Mouse (Mus musculus): ENCODE measurements around the gene Pds5b.

DNA sequence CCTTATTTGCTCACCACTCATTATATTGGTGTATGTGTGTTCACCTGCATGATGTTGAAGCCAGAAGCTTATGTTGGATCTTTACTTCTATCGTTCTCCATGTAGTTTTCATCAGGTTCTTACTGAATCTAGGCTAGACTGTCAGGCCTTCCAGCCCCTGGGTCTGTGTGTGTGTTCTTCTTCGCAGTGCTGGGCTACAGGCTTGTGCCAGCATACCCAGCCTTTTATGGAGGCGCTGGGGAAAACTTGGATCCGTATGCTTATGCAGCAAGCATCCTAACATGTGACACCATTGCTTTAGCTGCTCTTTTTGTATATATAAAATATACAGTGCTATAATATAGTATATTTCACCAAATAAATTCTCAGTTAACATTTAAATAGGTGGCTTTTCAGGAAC lies 38.0 kb downstream of the Pds5b start:
- TF ChIP-seq CTCF (IDR thresholded peaks at IDR 0.05; ENCODE audit: low read depth, low read length) (no peak), POLR2A (IDR thresholded peaks at IDR 0.05; ENCODE audit: extremely low read depth, insufficient read depth, low read length) (no peak)
